Mouse (Mus musculus) neutrophil, adult 5-6 weeks (primary cell): Measurements from ENCODE around the gene Sfpq. TPM values are rescaled to one million over a fixed set of nuclear protein-coding genes. Genes with fewer than 3 reads are reported as not detected.

Source experiments
- ATAC-seq: fragments of 151-379, 151-347 bp; 2 replicates; pipeline ENCODE4 v1.8.0; 2017; ENCODE audit warnings: mild to moderate bottlenecking, moderate TSS enrichment; ENCODE audit not compliant: insufficient number of reproducible peaks, poor library complexity, low FRiP score, severe bottlenecking; ENCODE audit errors: extremely low read depth
- total RNA-seq: library from RNA; stranded (forward); fragments of 200-1000 nt; gene quantifications from 2 replicates; pipeline ENCODE4 v1.2.3, GENCODE M21; 2017

Gene Sfpq
- total RNA-seq, 1 experiment from 2014 or later, result 867 TPM

DNA sequence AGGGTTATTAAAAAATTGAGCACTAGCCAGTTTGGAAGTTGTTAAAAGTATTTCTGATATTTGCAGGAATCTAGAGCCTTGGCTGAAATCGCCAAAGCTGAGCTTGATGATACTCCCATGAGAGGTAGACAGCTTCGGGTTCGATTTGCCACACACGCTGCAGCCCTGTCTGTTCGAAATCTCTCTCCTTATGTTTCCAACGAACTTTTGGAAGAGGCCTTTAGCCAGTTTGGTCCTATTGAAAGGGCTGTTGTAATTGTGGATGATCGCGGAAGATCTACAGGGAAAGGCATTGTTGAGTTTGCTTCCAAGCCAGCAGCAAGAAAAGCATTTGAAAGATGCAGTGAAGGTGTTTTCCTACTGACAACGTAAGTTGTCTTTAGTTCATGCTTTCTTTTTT lies 2.1 kb downstream of the Sfpq start:
- ATAC-seq, result no peak

DNA sequence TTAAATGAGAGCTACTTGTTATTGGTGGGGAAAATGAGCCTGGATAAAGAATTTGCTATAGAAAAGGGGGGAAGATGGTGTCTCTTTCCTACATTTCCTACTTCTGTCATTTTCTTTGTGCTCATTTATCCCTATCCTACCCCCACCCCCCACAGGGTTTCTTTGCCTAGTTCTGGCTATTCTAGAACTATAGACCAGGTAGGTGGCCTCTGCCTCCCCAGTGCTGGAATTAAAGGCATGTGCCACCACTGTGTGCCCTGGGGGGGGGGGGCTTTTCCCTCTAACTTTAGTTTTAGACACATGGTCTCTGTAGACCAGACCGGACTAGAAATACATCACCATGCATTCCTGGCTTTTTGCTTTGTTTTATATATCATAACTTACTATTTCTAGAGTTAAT lies 3.1 kb downstream of the Sfpq start:
- no peak for ATAC-seq

DNA sequence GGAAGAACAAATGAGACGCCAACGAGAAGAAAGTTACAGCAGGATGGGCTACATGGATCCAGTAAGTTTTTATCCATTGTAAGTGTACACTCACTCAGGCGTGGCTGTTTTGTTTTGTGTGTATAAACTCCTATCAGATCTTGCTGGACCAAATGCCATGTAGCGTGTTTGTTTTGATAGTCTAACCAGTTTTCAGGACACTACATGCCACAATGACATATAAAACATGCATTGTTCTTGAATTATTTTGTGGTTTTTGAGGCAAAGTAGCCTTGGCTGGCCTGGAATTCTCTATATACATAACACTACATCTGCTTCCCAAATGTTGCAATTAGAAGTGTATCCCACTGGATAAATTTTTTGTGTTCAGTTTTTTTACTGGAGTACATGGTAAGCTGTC lies 5.7 kb downstream of the Sfpq start:
- ATAC-seq, result no peak

DNA sequence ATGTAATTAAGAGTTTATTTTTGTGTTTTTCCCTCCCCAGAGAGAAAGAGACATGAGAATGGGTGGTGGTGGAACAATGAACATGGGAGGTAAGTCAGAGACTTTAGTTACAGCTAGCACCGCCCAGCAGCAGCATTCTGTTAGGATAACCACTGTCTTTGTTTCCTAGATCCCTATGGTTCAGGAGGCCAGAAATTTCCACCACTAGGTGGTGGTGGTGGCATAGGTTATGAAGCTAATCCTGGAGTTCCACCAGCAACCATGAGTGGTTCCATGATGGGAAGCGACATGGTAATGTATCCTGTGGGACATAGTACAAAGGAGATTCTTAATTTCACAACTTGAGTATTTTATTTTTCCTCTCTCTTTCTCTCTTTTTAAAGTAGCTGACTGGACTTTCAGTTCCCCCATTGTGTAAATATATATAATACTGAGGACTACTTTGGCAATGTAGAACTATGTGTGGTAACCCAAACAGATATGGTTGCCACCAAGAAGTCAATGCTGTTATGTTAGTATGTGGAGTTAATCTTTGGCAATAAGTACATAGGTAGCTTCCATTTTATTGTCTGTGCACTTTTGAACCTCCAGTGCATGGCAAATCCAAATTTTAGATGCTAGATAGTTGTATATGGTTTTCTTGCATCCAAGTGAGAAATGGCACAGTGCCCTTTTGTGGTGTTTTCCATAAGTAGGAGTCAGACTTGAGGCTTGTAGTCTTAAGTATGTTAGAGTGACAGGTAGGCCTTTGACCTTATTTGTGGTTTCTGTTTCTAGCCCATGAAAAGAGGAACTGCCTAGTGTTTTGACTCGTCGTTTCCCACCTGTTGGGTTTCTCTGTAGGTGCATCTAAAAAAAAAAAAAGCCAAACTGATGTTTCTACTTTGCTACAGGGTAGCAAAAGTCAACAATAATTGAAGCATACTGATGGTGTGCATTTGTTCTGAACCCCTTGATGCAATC lies 6.4 kb downstream of the Sfpq start:
- peak; percentile 63 for ATAC-seq

DNA sequence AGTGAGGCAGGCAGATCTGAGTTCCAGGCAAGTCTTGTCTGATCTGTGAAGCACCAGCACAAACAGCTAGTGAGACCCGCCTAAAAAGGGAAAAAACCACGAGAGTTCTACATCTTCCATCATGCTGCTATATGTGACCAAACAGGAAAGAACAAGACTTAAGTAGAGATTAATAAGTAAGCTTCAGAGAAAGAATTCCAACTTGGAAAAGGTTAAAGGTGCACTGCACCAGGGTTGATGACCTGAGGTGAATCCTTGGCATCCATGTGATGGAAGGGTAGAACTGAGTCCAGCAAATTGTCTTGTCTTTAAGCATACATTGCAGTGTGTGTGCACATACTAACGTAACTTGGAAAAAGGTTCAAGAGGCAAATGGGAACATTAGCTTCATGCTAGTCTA lies 16.0 kb downstream of the Sfpq start:
- ATAC-seq, result no peak

DNA sequence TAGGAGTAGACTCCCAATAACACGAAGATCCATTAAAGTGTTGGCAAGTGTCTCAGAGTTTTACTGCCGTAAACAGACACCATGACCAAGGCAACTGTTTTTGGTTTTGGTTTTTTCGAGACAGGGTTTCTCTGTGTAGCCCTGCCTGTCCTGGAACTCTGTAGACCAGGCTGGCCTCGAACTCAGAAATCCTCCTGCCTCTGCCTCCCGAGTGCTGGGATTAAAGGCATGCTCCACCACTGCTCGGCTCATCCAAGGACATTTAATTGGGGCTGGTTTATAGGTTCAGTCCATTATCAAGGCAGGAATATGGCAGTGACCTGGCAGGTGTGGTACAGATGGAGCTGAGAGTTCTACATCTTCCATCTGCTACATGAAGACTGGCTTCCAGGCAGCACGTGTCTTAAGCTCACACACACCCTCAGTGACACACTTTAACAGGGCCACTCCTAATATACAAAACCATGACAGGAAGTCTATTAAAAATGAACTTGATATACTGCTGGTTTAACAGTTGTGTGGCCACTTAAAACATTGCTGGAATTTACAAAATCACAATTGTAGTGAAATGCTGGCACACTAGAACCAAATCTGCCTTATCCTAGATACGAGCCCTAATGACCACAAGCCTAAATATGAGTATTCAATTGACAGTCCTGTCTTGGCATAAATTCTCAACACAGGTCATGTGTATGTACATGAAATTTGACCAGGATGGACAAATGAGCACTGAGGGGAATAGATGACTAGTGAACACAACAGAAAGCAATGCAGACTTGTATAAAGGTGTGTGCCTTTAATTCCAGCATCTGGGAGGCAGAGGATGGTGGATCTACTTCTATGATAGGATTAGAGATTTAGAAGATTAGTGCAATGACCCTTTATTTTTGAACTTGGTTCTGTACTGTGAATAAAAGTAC lies 17.0 kb downstream of the Sfpq start:
- ATAC-seq, result no peak

DNA sequence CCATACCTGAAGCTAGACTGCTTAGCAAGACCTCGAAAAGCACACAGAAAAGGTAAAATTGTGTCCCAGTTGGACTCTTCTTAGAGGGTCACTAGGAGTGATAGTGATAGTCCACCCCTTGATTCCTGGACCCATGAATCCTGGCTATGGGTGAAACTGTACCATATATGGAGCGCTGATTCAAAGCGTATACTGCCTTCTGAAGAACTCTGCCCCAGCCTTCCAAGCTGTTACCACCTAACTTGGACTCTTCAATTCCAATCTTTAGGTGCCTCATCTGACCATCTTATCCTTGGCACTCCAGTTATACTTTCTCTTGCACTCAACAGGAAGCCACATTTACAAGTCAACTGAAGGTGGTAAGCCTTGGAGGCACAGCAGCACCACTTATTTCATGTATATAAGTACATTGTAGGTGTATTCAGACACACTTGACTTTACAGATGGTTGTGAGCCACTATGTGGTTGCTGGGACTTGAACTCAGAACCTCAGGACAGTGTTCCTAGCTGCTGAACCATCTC lies 17.8 kb downstream of the Sfpq start:
- no peak for ATAC-seq

DNA sequence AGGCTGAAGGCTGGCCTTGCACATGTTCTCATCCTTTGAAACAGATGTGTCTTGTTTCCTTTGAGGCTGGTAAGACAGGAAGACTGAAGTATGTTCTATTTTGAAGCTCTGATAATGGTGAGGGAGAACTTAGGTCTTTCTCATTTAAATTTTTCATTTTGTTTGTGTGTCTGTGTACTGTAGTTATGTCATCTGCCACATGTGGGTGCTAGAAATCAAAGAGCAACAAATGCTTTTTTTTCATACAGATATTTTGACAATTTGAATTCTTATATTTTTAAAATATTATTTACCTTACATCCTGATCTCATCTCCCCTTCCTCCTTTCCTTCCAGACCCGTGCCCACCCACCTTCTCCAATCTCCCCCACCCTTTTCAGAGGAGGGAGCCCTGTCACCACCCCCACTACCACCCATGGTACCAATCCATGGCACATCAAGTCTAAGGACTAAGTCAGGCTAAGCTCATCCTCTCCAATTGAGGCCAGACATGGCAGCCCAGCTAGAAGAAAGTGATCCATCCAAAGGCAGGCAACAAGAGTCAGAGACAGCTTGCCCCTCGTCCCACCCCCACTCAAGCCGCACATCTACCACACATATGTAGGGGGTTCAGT lies 18.9 kb downstream of the Sfpq start:
- ATAC-seq, result no peak

DNA sequence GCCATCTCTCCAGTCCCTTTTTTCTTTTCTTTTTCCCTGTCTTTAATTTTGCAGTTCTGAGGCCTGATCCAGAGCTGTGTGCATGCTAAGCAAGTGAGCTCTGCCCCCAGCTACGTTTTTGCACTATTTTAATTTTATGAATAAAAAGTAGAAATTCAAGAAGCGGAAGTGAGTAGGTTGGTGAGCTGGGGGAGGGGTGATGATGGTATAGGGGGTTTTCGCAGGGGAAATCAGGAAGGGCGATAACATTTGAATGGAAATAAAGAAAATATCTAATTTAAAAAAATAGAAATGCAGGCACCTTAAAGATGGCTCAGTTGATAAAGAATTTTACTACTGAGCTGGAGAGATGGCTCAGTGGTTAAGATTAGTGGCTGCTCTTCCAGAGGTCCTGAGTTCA lies 22.4 kb downstream of the Sfpq start:
- ATAC-seq, result no peak

DNA sequence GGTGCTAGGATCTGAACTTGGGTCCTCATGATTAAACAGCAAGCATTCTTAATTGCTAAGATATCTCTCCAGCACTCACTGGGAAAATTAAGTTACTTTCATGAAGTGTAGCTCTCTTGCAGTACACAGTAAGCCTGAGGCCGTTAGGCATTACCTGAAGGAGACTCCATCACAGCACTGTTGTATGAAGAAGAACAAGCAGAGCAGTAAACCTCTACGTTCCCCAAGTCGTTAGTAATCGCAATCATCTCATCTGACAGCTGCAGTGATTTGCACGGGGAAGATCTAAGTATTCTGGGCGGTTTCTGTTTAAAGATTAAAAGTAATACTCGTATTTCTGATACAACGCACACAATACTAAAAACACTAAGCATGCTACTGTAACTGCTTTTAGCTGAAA lies 30.0 kb downstream of the Sfpq start:
- no peak for ATAC-seq

DNA sequence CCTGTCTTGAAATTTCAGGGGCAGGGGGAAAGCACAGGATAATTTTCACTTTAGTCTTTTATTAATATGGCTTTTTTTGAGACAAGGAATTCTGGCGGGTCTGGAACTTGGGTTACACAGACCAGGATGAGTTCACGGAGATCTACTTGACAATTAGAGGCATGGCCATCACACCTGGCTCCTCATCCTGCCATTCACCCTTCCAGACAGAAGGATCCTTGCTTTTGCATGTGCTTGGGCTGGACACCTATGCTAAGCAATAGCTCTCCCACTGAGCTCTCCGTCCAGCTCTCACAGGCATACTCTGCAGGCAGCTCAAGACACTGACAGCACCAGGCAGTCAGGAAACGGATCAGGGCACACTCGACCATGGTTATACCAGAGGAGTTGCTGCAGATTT lies 31.9 kb downstream of the Sfpq start:
- no peak for ATAC-seq

DNA sequence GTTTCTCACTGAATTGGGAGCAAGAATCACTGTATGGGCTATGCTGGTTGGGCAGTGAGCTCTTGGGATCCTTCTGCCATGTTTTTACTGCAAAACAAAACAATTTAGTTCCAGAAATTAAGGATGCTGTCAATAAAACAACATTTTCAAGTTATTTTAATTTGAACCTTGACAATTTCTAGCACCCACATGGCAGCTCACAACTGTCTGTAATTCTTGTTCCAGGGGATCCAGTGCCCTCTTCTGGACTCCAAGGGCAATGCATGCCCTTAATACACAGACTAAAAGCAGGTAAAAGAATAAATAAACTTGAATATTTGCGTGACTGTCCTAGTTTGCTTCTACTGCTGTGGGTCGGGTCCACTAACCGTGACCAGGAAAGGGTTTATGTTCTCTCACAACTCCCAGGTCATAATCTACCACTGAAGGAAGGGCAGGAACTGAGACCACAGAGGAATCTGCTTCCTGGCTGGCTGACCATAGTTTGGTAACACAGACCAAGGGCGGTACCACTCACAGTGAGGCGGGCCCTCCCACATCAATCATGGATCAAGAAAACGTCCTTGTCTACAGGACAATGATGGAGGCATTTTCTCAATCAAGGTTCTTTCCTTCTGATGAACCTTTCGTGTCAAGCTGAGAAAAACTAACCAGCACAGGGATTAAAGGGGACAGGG lies 33.5 kb downstream of the Sfpq start:
- no peak for ATAC-seq

DNA sequence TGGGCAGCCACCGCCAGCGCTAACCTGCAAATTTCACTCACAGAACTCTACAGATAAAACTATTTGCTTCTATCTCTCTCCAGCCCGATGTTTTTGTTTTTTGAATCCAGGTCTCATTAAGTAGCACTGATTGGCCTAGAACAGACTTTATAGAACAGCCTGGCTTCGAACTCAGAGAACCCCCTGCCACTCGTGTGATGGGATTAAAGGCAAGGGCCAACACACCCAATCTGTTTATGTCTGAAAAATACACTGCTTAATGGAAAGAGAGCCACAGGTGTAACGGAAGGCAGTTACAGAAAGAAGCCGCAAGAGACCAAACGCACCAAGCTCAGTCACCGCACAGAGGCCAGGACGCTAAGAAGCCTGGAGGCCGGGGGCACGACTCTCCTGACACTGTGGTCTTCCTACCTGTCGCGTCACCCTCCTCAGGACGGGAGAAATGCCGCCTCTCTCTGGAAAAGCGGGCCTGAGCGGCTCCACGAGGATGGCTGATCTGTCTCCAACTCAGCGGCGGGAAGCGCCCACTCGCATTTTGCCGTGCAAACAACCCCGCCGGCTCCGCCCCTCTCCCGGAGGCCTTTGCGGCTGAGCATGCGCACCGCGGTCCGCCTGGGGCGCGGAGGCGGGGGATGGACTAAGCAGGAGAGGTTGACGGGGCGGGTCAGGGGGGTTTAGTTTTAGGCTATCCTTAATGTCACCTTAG lies 39.6 kb downstream of the Sfpq start, which contains the start of gene Zmym1:
Zmym1 (minus strand) TSS at position 568 of the 706 bp plus-strand sequence.
- peak; percentile 84 for ATAC-seq

DNA sequence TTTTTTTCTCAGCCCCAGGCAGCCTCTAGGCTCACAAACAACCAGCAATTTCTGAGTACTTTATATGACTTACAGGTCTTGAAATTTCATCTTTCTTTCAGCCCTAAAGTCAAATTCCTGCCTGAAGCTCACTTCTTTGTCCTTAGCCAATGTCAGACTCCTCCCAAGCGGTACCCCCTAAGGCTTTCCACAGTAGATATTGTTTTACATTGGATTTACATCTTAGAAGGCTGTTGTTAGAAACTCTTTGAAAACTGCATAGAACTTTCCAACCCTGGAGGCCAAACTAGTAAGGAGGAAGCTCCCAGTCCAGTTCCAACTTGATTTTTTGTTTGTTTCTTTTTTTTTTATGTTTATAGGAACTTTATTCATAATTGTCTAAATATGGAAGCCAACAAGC lies 42.9 kb downstream of the Sfpq start:
- no peak for ATAC-seq

DNA sequence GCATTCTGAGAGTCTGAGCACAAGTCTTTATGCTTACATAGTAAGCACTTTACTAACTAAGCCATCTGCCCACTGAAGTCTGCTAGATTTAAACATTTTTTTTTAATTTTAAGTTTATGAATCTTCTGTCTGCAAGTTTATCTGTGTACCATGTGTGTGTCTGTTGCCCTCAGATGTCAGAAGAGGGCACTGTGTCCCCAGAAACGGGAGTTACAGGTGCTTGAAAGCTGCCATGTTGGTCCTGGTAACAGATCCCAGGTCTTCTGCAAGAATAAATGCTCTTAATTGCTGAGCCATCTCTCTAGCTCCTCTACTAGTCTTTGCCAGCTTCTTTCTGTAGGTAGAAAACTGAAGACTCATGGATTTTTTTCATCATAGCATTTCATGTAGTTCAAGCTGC lies 53.8 kb downstream of the Sfpq start:
- ATAC-seq, result no peak

DNA sequence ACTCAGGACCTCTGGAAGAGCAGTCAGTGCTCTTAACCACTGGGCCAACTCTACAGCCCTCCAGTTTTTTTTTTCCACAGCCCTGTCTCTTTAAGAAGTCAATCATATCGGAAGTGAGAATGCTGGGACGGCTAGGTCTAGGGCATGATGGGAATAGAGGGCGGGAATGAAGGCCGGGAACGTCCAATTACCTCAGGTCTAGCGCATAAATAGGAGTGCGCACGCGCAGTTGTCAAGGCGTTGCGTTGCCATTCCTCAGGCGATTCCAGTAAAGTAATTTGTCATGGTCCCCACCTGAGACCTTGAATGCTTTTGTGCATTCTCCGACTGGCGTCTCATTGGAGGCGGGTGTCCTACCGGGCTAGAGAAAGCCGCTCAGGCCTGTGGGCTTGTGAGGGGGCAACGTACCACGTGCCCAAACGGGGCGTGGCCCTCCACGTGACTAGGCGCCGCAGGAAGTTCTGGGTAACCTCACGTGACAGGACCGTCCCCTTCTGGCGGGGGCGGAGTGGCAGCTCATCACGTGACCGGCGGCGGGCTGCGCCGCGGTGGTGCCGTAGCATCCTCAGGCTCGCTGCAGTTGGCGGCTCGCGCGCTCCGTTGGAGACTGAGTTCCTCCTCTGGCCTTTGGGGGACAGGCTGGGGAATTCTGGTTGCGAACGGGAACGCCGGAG lies 55.9 kb downstream of the Sfpq start, which contains the start of gene Zmym6:
Zmym6 (plus strand) TSS at position 509 of the 674 bp plus-strand sequence.
- peak; percentile 82 for ATAC-seq

DNA sequence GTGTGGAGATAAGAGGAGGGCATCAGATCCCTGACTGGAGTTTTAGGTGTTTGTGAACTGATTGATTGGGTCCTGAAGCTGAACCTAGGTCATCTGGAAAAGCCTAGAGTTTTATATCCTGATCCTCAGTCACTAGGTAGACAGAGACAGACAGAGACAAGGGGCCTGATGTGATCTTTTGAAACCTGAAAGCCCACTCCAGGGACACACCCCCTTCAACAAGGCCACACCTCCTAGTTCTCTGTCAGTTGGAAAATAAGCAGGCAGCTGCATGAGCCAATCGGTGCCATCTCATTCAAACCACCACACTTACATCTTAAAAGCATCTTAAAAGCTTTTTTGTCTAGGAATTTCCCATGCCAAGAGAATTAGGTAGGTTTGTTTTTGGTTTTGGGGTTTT lies 59.7 kb downstream of the Sfpq start:
- no peak for ATAC-seq
